Mouse (Mus musculus): ENCODE data around the gene Phc3.
A peak's percentile ranks its signal among the peaks of the same experiment; 100 is the strongest.

Phc3 gene

GRCm38 (mm10) chr3:30976991-30977603, 7.9 kb upstream of the Phc3 start:
- DNase-seq: no peak

GRCm38 (mm10) chr3:30975102-30975754, 6.0 kb upstream of the Phc3 start:
- DNase-seq: no peak

- DNase-seq: peak; percentile 55
Measured at GRCm38 (mm10) chr3:30968531-30969092, 603 bp downstream of the Phc3 start.

GRCm38 (mm10) chr3:30965644-30966043, 3.6 kb downstream of the Phc3 start:
- no peak for DNase-seq

GRCm38 (mm10) chr3:30964216-30964615, 5.0 kb downstream of the Phc3 start:
- DNase-seq: no peak

- DNase-seq: no peak
Measured at GRCm38 (mm10) chr3:30963100-30963499, 6.1 kb downstream of the Phc3 start.

- no peak for DNase-seq
Measured at GRCm38 (mm10) chr3:30959868-30960831, 9.1 kb downstream of the Phc3 start.

- DNase-seq: no peak
Measured at GRCm38 (mm10) chr3:30958709-30959108, 10.5 kb downstream of the Phc3 start.

- no peak for DNase-seq
Measured at GRCm38 (mm10) chr3:30956327-30956726, 12.9 kb downstream of the Phc3 start.

- no peak for DNase-seq
Measured at GRCm38 (mm10) chr3:30952273-30953070, 16.7 kb downstream of the Phc3 start.

GRCm38 (mm10) chr3:30951652-30952051, 17.6 kb downstream of the Phc3 start:
- no peak for DNase-seq

GRCm38 (mm10) chr3:30934384-30934783, 34.8 kb downstream of the Phc3 start:
- DNase-seq: no peak

GRCm38 (mm10) chr3:30929828-30930227, 39.4 kb downstream of the Phc3 start:
- no peak for DNase-seq

GRCm38 (mm10) chr3:30927664-30928063, 41.6 kb downstream of the Phc3 start:
- DNase-seq: no peak

GRCm38 (mm10) chr3:30917160-30917559, 52.1 kb downstream of the Phc3 start:
- no peak for DNase-seq

GRCm38 (mm10) chr3:30904658-30905057, 64.6 kb downstream of the Phc3 start:
- DNase-seq: no peak

GRCm38 (mm10) chr3:30899407-30899806, 69.8 kb downstream of the Phc3 start:
- no peak for DNase-seq

GRCm38 (mm10) chr3:30896721-30897120, 72.5 kb downstream of the Phc3 start:
- DNase-seq: no peak

GRCm38 (mm10) chr3:30889014-30889413, 80.2 kb downstream of the Phc3 start:
- DNase-seq: no peak

- DNase-seq: no peak
Measured at GRCm38 (mm10) chr3:30887449-30887848, 81.8 kb downstream of the Phc3 start.

GRCm38 (mm10) chr3:30876709-30877108, 92.5 kb downstream of the Phc3 start:
- no peak for DNase-seq

- DNase-seq: no peak
Measured at GRCm38 (mm10) chr3:30869995-30870394, 99.2 kb downstream of the Phc3 start.

All from right cerebral cortex, postnatal 25 days (tissue).